Mouse (Mus musculus): Measurements from ENCODE around the gene Epsti1. TPM values are rescaled to one million over a fixed set of nuclear protein-coding genes. Genes with fewer than 3 reads are reported as not detected.

Gene Epsti1
- polyA plus RNA-seq, 1 experiment = 0.08 TPM

DNA sequence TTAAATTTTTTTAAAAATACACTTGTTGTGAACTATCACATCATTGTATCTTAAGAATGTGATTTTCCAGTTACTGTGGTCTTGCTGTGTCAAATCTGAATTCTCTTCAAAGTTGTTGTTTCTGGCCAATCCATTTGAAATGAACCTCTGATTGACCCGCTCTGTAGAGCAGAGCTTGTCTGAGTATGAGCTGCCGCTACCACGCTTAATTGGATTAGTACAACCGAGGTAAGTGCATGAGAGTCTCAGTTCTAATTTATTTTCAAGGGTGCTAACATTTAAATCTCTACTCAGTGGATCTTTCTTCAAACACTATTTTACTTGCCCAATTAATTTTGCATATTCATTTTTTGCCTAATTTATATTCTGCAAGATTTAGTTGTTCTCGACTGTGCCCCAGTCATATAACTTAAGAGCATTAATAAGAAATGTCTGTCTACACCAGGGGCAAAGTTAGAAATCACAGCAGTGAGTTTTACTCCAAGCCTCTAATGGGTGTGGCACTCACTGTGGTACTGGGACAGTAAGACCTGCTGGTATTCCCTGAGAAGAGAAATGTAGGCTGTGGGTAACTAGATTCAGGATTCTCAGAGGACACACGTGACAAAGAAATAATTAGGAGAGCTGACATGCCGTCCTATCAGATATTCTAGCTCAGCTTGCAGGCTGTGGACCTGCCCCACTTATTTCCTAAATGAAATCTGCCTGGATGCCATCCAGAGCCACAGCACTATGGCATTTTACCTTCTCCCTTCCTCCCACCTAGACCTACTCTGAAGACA is 111.7 kb downstream of the Epsti1 start:
- H3K27me3 ChIP-seq (ENCODE audit: control insufficient read depth) = no peaks in the 10 kb centered on the region
- TF ChIP-seq TAL1 (IDR thresholded peaks at IDR 0.05; ENCODE audit: low read length) (no peak), GATA1 (IDR thresholded peaks at IDR 0.05; ENCODE audit: low read length) (no peak)
- H3K36me3 ChIP-seq (ENCODE audit: control insufficient read depth) = no peaks in the 10 kb centered on the region
- no peak overlapping the region for H3K4me3 ChIP-seq (replicated peaks)
- peaks cover 4% of the 10 kb centered on the region; the same call in 1 of the 2 replicates for H3K9me3 ChIP-seq (ENCODE audit: control insufficient read depth, low read length)
- H3K4me1 ChIP-seq (ENCODE audit: control insufficient read depth) = no peaks in the 10 kb centered on the region

DNA sequence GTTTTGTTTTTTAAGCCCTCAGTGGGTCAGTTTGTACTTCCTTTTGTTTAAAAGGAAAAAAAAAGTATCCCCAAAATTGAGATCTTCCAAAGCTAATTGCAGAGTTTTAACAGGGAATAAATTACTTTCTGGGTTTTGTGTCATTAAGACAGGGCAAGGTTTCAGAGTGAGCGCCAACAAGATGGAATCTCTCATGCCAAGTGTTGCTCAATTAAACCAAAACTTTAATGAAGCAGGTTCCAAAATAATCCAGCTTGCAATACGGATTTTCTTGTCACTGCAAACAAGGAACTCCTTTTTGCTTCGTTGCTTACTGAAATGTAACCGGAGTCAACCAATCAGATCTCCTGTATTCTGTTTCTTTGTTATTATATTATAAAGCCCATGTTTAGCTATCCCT is 112.4 kb downstream of the Epsti1 start:
- Histone ChIP-seq H3K27me3 (ENCODE audit: control insufficient read depth) (no peaks in the 10 kb centered on the region), H3K9me3 (ENCODE audit: control insufficient read depth, low read length) (peaks cover 4% of the 10 kb centered on the region; the same call in 1 of the 2 replicates), H3K4me1 (ENCODE audit: control insufficient read depth) (no peaks in the 10 kb centered on the region), H3K4me3 (replicated peaks) (no peak overlapping the region), H3K36me3 (ENCODE audit: control insufficient read depth) (no peaks in the 10 kb centered on the region)
- TF ChIP-seq GATA1 (IDR thresholded peaks at IDR 0.05; ENCODE audit: low read length) (no peak), TAL1 (IDR thresholded peaks at IDR 0.05; ENCODE audit: low read length) (no peak)

DNA sequence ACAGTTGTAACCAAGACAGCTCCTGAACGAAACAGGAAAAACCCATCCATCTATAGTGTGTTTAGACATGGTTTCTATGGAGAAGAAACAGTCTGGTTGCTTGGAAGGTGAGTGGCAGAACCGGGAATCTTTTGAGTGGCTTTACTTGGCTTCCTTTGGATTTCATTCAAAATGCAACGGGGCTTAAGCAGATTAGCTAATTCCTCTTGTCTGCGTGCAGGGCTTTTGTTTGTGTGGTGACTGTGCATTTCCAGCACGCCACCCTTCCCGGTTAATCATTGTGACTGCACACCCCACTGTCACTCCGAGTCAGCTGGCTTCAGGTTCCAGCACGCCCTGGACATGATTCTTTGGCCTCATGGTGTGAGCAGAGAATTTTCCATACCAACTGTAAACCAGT is 115.9 kb downstream of the Epsti1 start:
- peaks cover 4% of the 10 kb centered on the region; the same call in 1 of the 2 replicates for H3K9me3 ChIP-seq (ENCODE audit: control insufficient read depth, low read length)
- H3K27me3 ChIP-seq (ENCODE audit: control insufficient read depth) = no peaks in the 10 kb centered on the region
- H3K4me1 ChIP-seq (ENCODE audit: control insufficient read depth) = no peaks in the 10 kb centered on the region
- no peak for TF ChIP-seq GATA1 (IDR thresholded peaks at IDR 0.05; ENCODE audit: low read length)
- TF ChIP-seq TAL1 (IDR thresholded peaks at IDR 0.05; ENCODE audit: low read length) = no peak
- no peak overlapping the region for H3K4me3 ChIP-seq (replicated peaks)
- H3K36me3 ChIP-seq (ENCODE audit: control insufficient read depth) = no peaks in the 10 kb centered on the region

DNA sequence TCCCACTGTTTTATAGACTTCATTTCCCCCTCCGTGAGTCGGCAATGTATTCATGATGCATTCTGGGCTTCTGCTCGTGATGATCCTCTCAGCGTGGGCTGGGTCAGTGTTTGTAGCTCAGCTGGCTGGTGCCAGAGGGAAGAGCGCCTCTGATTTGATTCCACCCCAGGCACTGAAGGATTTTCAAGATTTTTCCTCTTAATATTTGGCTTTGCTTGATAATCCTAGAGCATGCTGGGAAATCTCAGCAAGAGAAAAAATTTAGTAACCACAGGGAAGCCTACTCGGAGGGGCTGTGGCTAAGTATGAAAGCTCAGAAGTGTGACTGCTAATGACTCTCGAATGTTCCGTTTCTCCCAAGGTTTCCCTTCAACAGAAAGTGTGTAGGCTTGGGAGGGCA is 134.8 kb downstream of the Epsti1 start:
- Histone ChIP-seq H3K36me3 (ENCODE audit: control insufficient read depth) (no peaks in the 10 kb centered on the region), H3K27me3 (ENCODE audit: control insufficient read depth) (no peaks in the 10 kb centered on the region), H3K4me3 (replicated peaks) (no peak overlapping the region), H3K4me1 (ENCODE audit: control insufficient read depth) (no peaks in the 10 kb centered on the region), H3K9me3 (ENCODE audit: control insufficient read depth, low read length) (peaks cover 7% of the 10 kb centered on the region; the same call in 1 of the 2 replicates)
- TF ChIP-seq TAL1 (IDR thresholded peaks at IDR 0.05; ENCODE audit: low read length) (no peak), GATA1 (IDR thresholded peaks at IDR 0.05; ENCODE audit: low read length) (no peak)

DNA sequence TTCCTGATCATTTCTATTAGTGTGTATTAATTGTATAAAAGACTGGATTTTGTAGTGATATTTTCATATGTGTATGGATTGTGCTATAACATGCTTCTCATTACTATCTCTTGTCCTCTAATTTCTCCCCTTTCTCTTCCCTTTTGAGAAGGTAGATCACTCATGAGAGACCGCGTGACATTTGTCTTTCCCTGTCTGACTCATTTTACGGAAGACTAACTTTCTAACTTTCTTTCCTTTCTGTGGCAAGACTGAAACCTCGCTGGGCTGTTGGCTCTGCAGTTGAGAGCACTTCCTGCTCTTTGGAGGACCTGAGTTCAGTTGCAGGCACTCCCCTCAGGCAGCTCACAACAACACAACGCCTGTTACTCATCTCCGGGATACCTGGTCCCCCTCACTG is 136.6 kb downstream of the Epsti1 start:
- peaks cover 7% of the 10 kb centered on the region; the same call in 1 of the 2 replicates for H3K9me3 ChIP-seq (ENCODE audit: control insufficient read depth, low read length)
- TF ChIP-seq GATA1 (IDR thresholded peaks at IDR 0.05; ENCODE audit: low read length) (no peak), TAL1 (IDR thresholded peaks at IDR 0.05; ENCODE audit: low read length) (no peak)

DNA sequence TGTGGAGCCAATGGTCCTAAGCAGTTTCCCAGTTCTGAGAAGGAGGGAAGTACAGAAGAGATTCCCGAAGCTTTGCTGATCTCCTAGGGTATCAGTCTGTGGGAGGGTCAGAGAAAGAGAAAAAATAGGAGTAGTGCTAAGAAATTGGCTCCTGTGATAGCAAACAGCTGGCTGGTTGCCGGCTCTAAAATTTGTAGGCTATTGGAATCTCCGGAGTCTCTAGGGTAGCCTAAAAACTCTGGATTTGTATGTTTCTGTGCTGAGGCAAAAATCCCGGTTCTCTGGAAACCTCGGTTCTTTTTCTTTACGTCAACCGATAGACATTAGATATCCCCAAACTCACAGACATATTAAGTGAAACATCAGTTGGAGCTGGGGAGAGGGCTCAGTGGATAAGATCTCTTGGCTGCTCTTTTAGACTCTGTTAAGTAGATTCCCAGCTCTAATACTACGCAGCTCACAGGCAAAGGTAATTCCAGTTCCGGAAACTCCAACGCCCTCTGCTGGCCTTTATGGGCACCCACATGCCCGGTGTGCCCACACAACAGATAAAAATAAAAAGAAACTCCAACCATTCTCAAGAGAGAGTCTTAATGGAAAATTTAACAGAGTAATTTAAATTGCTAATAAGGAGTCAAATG is 138.0 kb downstream of the Epsti1 start:
- Histone ChIP-seq H3K27me3 (ENCODE audit: control insufficient read depth) (no peaks in the 10 kb centered on the region), H3K9me3 (ENCODE audit: control insufficient read depth, low read length) (peaks cover 7% of the 10 kb centered on the region; the same call in 1 of the 2 replicates), H3K4me3 (replicated peaks) (no peak overlapping the region), H3K36me3 (ENCODE audit: control insufficient read depth) (no peaks in the 10 kb centered on the region), H3K4me1 (ENCODE audit: control insufficient read depth) (no peaks in the 10 kb centered on the region)
- TF ChIP-seq TAL1 (IDR thresholded peaks at IDR 0.05; ENCODE audit: low read length) (no peak), GATA1 (IDR thresholded peaks at IDR 0.05; ENCODE audit: low read length) (no peak)

More for the DNA sequence above, 136.6 kb downstream of the Epsti1 start:
- no peaks in the 10 kb centered on the region for H3K36me3 ChIP-seq (ENCODE audit: control insufficient read depth)
- H3K4me1 ChIP-seq (ENCODE audit: control insufficient read depth) = no peaks in the 10 kb centered on the region
- H3K4me3 ChIP-seq (replicated peaks) = no peak overlapping the region
- H3K27me3 ChIP-seq (ENCODE audit: control insufficient read depth) = no peaks in the 10 kb centered on the region

DNA sequence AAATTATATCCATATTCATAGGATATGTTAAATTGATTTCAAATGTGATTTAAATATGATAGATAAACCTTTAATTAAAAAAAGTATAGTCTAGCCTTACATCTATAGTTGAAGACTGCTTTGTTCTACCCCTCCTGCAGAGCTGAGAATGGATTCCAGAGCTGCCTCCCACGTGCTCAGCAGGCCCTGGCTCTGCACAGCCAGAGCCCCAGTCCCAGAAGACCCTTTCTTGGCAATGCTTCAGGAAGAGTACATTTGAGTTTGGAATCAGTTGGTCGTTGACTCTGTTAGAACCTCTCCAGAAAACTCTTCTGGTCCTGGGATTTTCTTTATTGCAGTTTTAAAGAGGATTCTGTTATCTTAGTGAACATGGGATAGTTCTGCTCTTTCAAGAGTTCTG is 139.0 kb downstream of the Epsti1 start:
- Histone ChIP-seq H3K36me3 (ENCODE audit: control insufficient read depth) (no peaks in the 10 kb centered on the region), H3K4me3 (replicated peaks) (no peak overlapping the region), H3K4me1 (ENCODE audit: control insufficient read depth) (no peaks in the 10 kb centered on the region), H3K9me3 (ENCODE audit: control insufficient read depth, low read length) (peaks cover 4% of the 10 kb centered on the region; the same call in 1 of the 2 replicates), H3K27me3 (ENCODE audit: control insufficient read depth) (no peaks in the 10 kb centered on the region)
- TF ChIP-seq TAL1 (IDR thresholded peaks at IDR 0.05; ENCODE audit: low read length) (no peak), GATA1 (IDR thresholded peaks at IDR 0.05; ENCODE audit: low read length) (no peak)

DNA sequence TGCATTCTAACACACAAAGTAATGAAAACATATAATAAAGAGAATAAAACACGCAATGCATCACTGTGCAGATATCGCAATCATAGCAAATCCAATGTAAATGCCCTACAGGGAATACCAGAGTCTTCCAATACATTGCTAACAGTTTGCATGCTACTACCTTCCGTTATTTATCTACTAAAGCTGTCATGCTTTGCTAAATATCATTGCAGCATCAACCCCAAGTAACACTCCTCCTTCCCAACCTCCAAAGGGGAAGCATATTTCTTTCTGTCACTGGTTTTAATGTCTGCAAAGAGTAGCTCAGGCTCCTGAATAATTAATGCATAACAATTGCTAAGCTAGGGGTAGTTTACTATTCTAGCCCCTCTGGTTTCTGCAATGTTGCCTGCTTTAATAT is 144.2 kb downstream of the Epsti1 start:
- no peaks in the 10 kb centered on the region for H3K4me1 ChIP-seq (ENCODE audit: control insufficient read depth)

DNA sequence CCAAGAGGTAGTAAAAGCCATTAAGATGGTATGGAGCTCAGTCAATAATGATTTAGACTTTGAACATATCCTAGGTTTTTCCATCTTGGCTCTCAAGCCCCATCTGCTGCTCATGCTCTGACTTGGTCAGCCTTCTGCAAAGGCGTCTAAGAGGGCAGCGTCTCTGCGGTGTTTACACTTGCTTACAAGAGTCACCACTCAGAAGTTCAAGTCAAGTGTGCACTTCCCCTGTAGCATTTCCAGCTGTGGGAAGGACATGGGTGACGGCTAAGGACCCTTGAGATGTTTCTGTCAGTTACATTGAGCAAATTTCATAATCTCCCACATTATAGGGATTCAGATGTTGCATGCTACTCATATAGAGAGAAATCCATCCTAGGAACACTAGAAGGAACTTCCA is 144.6 kb downstream of the Epsti1 start:
- no peaks in the 10 kb centered on the region for H3K27me3 ChIP-seq (ENCODE audit: control insufficient read depth)
- TF ChIP-seq GATA1 (IDR thresholded peaks at IDR 0.05; ENCODE audit: low read length) (no peak), TAL1 (IDR thresholded peaks at IDR 0.05; ENCODE audit: low read length) (no peak)
- no peaks in the 10 kb centered on the region for H3K4me1 ChIP-seq (ENCODE audit: control insufficient read depth)
- no peak overlapping the region for H3K4me3 ChIP-seq (replicated peaks)
- H3K9me3 ChIP-seq (ENCODE audit: control insufficient read depth, low read length) = no peaks in the 10 kb centered on the region; the same call in 1 of the 2 replicates
- no peaks in the 10 kb centered on the region for H3K36me3 ChIP-seq (ENCODE audit: control insufficient read depth)

More for the DNA sequence above, 144.2 kb downstream of the Epsti1 start:
- Histone ChIP-seq H3K9me3 (ENCODE audit: control insufficient read depth, low read length) (no peaks in the 10 kb centered on the region; the same call in 1 of the 2 replicates), H3K4me3 (replicated peaks) (no peak overlapping the region), H3K27me3 (ENCODE audit: control insufficient read depth) (no peaks in the 10 kb centered on the region), H3K36me3 (ENCODE audit: control insufficient read depth) (no peaks in the 10 kb centered on the region)
- TF ChIP-seq GATA1 (IDR thresholded peaks at IDR 0.05; ENCODE audit: low read length) (no peak), TAL1 (IDR thresholded peaks at IDR 0.05; ENCODE audit: low read length) (no peak)

Other genes starting within 250 kb of the Epsti1 start
- gene Dnajc15, start 29.1 kb upstream of the Epsti1 start, polyA plus RNA-seq (2012) = 1.5 and 1.8 TPM in 2 replicates
- gene Fam216b, start 184.8 kb downstream of the Epsti1 start, polyA plus RNA-seq (2012) = not detected in 2 replicates

Data from erythroblast, embryonic 14.5 days (primary cell).